Mouse (Mus musculus) thymus, adult 2 months (tissue): ENCODE measurements around the gene Scn1b. TPM values are rescaled to one million over a fixed set of nuclear protein-coding genes. Genes with fewer than 3 reads are reported as not detected.

Source experiments
- DNase-seq: peaks from one replicate; pipeline ENCODE4 v3.0.0; 2021
- H3K27ac ChIP-seq: fragments of 200-500 bp; 2 replicates; pipeline ENCODE4 v1.5.1; 2012; ENCODE audit warnings: low read length, control low read depth; ENCODE audit not compliant: control insufficient read depth, insufficient read depth
- H3K27me3 ChIP-seq: fragments of 200-500 bp; 2 replicates; pipeline ENCODE4 v1.6.1; 2012; ENCODE audit warnings: mild to moderate bottlenecking, low read length, moderate library complexity, mixed read lengths; ENCODE audit not compliant: control insufficient read depth, insufficient read depth
- H3K36me3 ChIP-seq: fragments of 200-500 bp; 2 replicates; pipeline ENCODE4 v1.6.1; 2012; ENCODE audit warnings: mild to moderate bottlenecking, low read length, moderate library complexity; ENCODE audit not compliant: control insufficient read depth, insufficient read depth
- H3K4me1 ChIP-seq: fragments of 200-500 bp; replicated peaks from 2 replicates; pipeline ENCODE4 v1.6.1; 2012; ENCODE audit warnings: low read length; ENCODE audit not compliant: control insufficient read depth, insufficient read depth
- H3K4me3 ChIP-seq: fragments of 200-500 bp; 2 replicates; pipeline ENCODE4 v1.5.1; 2012; ENCODE audit warnings: mild to moderate bottlenecking, low read length, control low read depth, moderate library complexity; ENCODE audit not compliant: control insufficient read depth, insufficient read depth
- CTCF ChIP-seq: fragments of 200-500 bp; IDR thresholded peaks from 2 replicates; pipeline ENCODE4 v1.5.1; 2012; ENCODE audit warnings: mild to moderate bottlenecking, control low read depth, low read length, moderate library complexity, borderline replicate concordance; ENCODE audit not compliant: control insufficient read depth, poor library complexity, insufficient read depth; ENCODE audit errors: extremely low read depth
- POLR2A ChIP-seq: fragments of 200-500 bp; IDR thresholded peaks from 2 replicates; pipeline ENCODE4 v1.6.1; 2012; ENCODE audit warnings: mild to moderate bottlenecking, low read length, control low read depth, moderate library complexity; ENCODE audit not compliant: control insufficient read depth, poor library complexity, insufficient read depth; ENCODE audit errors: extremely low read depth
- WGBS: fragments of 180-500 bp; shearing (Covaris S2); methylation state at CpG from one replicate; pipeline ENCODE4 v1.1.7; 2018; 5-methylcytosine and 5-hydroxymethylcytosine counted together
- polyA plus RNA-seq: library from polyadenylated mRNA; depleted of rRNA; stranded (reverse); fragments of >200 nt; gene quantifications from 2 replicates; pipeline ENCODE4 v1.2.3, GENCODE M21; 2012

The Scn1b gene
- polyA plus RNA-seq, 1 experiment = 21.2 TPM

DNA sequence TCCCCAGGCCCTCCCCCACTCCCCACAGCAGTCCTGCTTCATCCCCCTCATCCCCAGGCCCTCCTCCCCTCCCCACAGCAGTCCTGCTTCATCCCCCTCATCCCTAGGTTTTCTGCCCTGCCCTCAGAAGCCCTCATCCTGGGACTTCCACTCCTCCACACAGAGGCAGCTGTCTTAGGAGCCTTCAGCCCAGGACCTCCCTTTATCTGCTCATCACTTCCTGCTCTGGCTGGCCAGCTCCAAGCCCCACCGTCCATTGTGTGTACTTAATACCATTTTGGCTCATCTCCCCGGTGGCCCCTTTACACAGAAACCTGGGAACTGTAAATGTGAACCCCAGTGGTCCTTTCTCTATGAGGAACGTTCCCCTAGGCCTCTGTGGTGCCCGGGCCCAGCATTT is 14.8 kb downstream of the Scn1b start:
- Histone ChIP-seq H3K27ac (no peak overlapping the region), H3K27me3 (no peaks in the 10 kb centered on the region), H3K36me3 (no peaks in the 10 kb centered on the region), H3K4me1 (peaks cover 8% of the 10 kb centered on the region), H3K4me3 (no peak overlapping the region)
- TF ChIP-seq POLR2A = no peak
- no peak for TF ChIP-seq CTCF
- 83% methylated on average over 4 of the region's 4 CpGs for WGBS
- no peak for DNase-seq

DNA sequence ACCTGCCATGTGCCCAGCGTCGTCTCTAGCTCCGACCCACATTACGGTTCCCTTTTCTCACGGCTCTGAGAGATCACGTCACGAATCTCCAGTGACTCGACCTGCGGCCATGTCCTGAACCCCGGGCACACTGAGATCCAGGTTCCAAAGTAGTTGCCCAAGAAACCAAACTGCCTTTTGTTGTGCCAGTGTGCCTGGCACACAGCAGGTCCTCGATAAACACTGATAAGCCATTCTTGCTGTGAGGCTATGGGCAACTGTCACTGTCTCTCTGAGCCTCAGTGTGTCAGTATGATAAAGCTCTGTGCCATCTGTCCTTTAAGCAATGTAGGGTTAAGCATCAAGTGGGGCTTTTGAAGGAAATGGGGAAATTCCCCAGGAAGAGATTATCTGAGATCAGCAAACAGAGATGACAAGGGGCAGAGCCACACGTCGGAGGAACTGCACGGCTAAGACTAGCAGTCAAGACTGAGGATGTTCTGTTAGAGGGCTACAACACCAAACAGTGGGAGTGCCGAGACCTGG is 15.9 kb downstream of the Scn1b start:
- Histone ChIP-seq H3K4me1 (peaks cover 15% of the 10 kb centered on the region), H3K36me3 (no peaks in the 10 kb centered on the region), H3K27me3 (no peaks in the 10 kb centered on the region), H3K4me3 (no peak overlapping the region), H3K27ac (no peak overlapping the region)
- WGBS = 56% methylated on average over 15 of the region's 15 CpGs
- TF ChIP-seq POLR2A (no peak), CTCF (no peak)
- no peak for DNase-seq

DNA sequence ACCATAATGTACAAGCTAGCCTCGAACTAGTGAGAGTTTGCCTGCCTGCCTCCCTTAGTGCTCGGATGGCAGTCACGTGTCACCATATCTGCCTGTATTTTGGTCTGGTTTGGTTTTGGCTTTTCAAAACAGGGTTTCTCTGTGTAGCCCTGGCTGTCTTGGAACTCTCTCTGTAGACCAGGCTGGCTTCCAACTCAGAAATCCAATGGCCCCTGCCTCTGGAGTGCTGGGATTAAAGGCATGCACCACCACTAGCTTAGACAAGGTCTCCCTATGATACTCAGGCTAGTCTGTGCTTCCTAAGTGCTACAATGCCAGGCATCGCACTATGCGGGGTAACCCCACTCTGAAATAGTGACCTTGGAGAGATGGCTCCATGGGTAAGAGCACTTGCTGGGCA is 17.0 kb downstream of the Scn1b start:
- no peak for TF ChIP-seq CTCF
- TF ChIP-seq POLR2A = no peak
- no peak overlapping the region for H3K4me3 ChIP-seq
- no peak for DNase-seq
- 93% methylated on average over 5 of the region's 5 CpGs for WGBS
- H3K4me1 ChIP-seq = peaks cover 21% of the 10 kb centered on the region
- H3K36me3 ChIP-seq = no peaks in the 10 kb centered on the region
- H3K27ac ChIP-seq = no peak overlapping the region
- H3K27me3 ChIP-seq = no peaks in the 10 kb centered on the region

DNA sequence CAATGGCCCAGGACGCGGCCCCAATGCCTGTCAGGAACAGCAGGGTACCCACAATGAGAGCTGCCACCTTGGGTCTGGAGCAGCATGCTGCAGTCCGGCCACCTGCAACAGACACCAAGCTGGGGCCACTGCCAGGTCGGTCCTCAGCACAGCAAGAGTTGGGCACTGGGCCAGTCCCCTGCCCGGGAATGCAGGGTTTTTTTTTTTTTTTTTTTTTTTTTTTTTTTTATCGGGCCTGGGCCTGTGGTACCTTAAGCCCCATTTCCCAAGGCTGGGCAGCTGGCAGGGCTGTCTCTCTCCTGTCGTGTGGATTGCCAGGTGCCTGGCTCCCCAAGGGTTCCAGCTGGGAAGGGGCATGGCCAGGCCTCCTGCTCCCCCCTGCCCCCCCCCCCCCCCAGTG is 17.7 kb downstream of the Scn1b start:
- no peaks in the 10 kb centered on the region for H3K36me3 ChIP-seq
- no peak overlapping the region for H3K27ac ChIP-seq
- DNase-seq = no peak
- WGBS = 49% methylated on average over 6 of the region's 7 CpGs
- peaks cover 21% of the 10 kb centered on the region for H3K4me1 ChIP-seq
- TF ChIP-seq CTCF = no peak
- TF ChIP-seq POLR2A = no peak
- H3K27me3 ChIP-seq = no peaks in the 10 kb centered on the region
- H3K4me3 ChIP-seq = no peak overlapping the region

DNA sequence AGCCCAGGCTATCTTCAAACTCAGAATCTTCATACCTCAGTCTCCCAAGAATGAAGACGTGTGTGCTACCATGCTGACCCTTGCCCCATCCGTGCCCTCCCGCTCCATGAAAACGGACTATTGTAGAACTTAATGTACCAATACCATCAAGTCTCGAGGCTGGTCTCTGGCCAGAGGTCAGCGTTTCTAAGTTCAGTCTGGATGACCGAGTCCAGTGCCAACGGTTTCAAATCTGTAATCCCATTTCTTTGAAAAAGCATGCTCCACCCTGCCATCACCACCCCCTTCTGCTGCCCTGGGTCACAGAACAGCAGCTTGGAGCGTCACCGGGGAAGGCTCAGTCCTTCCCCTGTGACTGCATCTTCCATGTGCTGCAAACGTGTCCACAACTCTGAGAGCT is 19.0 kb downstream of the Scn1b start:
- WGBS = 96% methylated on average over 11 of the region's 11 CpGs
- no peaks in the 10 kb centered on the region for H3K36me3 ChIP-seq
- TF ChIP-seq CTCF = no peak
- no peak for TF ChIP-seq POLR2A
- peaks cover 21% of the 10 kb centered on the region for H3K4me1 ChIP-seq
- no peak overlapping the region for H3K27ac ChIP-seq
- DNase-seq = no peak
- H3K27me3 ChIP-seq = no peaks in the 10 kb centered on the region
- no peak overlapping the region for H3K4me3 ChIP-seq

DNA sequence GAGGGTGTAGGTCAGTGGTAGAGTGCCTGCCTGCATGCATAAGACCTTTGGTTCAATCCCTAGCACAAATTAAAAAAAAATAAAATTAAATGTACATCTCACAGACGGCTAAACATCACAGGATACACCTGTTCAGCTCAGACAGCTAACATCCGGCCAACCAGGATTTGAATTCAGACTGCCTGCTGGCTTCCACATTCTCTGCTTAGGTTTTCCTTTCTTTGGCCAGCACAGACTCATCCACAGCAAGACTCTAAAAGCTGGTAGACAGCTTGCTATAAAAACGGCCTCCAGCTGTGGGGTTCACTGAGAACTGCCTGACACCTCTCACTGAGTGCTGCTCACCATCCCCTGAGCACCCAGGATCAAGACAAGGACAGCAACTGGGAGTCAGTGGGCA is 20.6 kb downstream of the Scn1b start:
- peak overlapping the region; percentile 70 for H3K27ac ChIP-seq
- H3K4me3 ChIP-seq = no peak overlapping the region
- no peaks in the 10 kb centered on the region for H3K27me3 ChIP-seq
- WGBS = 8% methylated on average over 3 of the region's 3 CpGs
- DNase-seq = no peak
- H3K36me3 ChIP-seq = no peaks in the 10 kb centered on the region
- peaks cover 18% of the 10 kb centered on the region for H3K4me1 ChIP-seq
- TF ChIP-seq POLR2A = no peak
- TF ChIP-seq CTCF = no peak

DNA sequence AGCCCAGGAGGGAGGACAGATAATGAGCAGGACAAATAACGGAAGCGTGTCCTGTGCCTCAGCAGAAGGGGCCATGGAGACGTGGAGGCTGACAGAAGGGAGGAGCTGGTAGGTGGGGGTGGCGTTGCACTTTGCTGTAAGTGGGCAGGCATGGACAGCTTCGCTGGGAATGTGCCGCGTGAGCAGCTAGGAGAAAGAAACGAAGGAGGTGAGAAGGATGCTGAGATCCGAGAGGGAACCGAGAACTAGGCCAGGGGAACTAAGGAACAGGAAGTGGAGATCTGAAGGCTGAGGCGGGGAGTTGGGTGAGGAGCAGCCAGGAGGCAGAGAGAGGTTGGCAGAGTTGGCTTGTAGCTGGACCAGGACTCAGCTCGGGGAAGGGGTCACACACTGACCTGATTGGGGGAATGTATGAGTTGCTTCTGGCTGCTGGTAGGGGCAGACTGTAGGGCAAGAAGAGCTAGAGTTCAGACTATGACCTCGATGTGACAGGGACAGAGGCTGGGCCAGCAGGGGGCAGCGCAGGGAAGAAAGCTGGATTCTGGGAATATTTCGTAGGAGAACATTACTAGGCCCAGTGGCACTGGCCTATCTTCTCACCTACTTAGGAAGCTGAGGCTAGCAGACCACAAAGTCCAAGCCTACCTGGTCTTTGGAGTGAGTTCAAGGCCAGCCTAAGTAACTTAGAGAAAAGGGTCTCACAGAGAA is 21.6 kb downstream of the Scn1b start:
- WGBS = 67% methylated on average over 15 of the region's 15 CpGs
- no peaks in the 10 kb centered on the region for H3K27me3 ChIP-seq
- DNase-seq = peak; percentile 35
- H3K4me1 ChIP-seq = peaks cover 14% of the 10 kb centered on the region
- peak; percentile 74; the same call in 1 of the 2 replicates for TF ChIP-seq CTCF
- TF ChIP-seq POLR2A = no peak
- H3K36me3 ChIP-seq = no peaks in the 10 kb centered on the region
- H3K27ac ChIP-seq = no peak overlapping the region
- H3K4me3 ChIP-seq = no peak overlapping the region
